Mouse (Mus musculus): ENCODE data around the gene Brd3os. TPM values are rescaled to one million over a fixed set of nuclear protein-coding genes. Genes with fewer than 3 reads are reported as not detected.

Brd3os gene
- polyA plus RNA-seq, 1 experiment from 2014 or later = 11.0 TPM

DNA sequence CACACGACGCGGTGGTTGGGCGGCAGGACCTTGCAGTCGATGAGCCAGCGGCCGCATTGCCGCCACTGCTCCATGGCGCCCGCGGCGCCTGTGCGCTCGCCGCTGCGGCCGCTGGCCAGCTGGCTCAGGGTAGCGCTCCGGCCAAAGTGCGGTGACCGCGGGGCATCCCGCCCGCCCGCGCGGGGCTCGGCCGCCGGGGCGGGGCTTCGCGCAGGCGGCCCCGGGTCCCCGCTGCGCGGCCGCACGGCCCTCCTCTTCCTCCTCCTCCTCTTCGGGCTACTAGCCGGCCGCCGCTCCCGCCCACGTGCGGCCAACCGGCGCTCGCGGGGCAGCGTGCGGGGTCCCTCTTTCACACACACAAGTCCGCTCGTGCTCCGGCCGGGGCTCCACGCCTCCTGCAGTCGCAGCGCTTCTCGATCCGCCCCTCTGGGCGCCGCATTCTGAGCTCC is 15.7 kb upstream of the Brd3os start:
- H3K27me3 ChIP-seq (ENCODE audit: poor library complexity, severe bottlenecking) = peaks cover 4% of the 10 kb centered on the region; the same call in 1 of the 2 replicates
- no peak for DNase-seq (ENCODE audit: extremely low spot score, low spot score)
- peak overlapping the region; percentile 98 for H3K27ac ChIP-seq
- WGBS = under 1% methylated on average over 64 of the region's 64 CpGs
- peak overlapping the region; percentile 76 for H3K4me3 ChIP-seq
- H3K9me3 ChIP-seq = no peaks in the 10 kb centered on the region
- H3K36me3 ChIP-seq (replicated peaks) = peaks cover 21% of the 10 kb centered on the region
- peaks cover 64% of the 10 kb centered on the region for H3K4me1 ChIP-seq

DNA sequence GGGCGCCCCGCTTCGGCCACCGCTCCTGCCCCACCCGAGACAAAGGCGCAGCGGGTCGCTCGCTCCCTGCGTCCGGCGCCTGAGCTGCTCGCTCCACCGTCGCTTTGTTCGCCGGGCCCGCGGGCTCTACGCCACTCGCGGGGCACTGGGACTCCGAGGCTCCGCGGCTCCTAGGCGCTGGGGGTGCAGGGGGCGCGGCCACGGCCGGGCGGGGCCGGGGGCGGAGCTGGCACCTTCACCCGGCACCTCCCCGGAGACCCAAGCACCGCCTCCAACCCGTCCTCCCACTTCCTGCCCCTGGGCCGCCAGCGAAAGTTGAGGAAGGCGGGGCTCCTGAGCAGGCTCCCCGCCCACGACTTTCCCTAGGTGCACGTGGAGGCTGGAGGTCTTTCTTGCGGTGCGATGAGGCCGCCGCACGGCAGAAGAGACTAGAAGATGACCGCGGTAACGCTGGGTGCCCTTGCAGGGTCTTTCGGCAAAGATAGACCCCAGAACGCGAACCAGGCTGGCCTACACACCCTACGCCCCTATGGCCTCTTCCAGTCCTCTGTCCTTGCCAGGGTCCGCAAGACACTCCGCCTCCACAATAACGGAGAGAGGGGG is 15.2 kb upstream of the Brd3os start, which contains the start of gene Vav2:
Gene Vav2, minus strand, starts transcription at position 179 of the 603 bp plus-strand sequence.
- peaks cover 16% of the 10 kb centered on the region for H3K36me3 ChIP-seq (replicated peaks)
- WGBS = under 1% methylated on average over 58 of the region's 58 CpGs
- peak within 1 kb of the TSS; percentile 98 for H3K27ac ChIP-seq
- peak; percentile 94 for DNase-seq (ENCODE audit: extremely low spot score, low spot score)
- H3K4me1 ChIP-seq = peaks cover 59% of the 10 kb centered on the region
- H3K27me3 ChIP-seq (ENCODE audit: poor library complexity, severe bottlenecking) = peaks cover 4% of the 10 kb centered on the region; the same call in 1 of the 2 replicates
- no peaks in the 10 kb centered on the region for H3K9me3 ChIP-seq
- H3K4me3 ChIP-seq = peak within 1 kb of the TSS; percentile 76

DNA sequence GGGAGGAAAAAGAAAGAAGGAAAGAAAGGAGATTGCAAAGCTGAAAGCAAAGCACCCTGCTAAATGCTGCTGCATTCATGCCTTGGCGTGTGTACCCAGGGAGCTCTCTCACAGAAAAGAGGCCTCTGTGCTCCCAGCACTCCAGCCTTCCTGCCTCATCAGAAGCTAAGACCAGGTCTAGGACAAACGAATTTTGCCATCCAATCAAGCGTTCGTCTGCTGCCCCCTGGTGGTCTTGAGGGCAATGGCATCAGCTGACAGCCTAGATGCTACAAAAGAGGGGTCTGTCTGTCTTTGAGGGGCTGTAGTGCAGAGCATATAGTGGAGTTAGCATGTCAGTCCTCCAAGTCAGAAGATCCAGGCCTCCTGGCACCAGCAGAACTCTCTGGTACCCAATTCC is 14.1 kb upstream of the Brd3os start:
- Histone ChIP-seq H3K4me1 (peaks cover 49% of the 10 kb centered on the region), H3K4me3 (peak overlapping the region; percentile 76), H3K27ac (peak overlapping the region; percentile 98), H3K36me3 (replicated peaks) (0 out of 2 replicates have a peak, but pooled peaks cover 6% of the 10 kb centered on the region), H3K27me3 (ENCODE audit: poor library complexity, severe bottlenecking) (peaks cover 4% of the 10 kb centered on the region; the same call in 1 of the 2 replicates), H3K9me3 (no peaks in the 10 kb centered on the region)
- WGBS = 0% methylated on average over 4 of the region's 4 CpGs
- DNase-seq (ENCODE audit: extremely low spot score, low spot score) = peak; percentile 90

DNA sequence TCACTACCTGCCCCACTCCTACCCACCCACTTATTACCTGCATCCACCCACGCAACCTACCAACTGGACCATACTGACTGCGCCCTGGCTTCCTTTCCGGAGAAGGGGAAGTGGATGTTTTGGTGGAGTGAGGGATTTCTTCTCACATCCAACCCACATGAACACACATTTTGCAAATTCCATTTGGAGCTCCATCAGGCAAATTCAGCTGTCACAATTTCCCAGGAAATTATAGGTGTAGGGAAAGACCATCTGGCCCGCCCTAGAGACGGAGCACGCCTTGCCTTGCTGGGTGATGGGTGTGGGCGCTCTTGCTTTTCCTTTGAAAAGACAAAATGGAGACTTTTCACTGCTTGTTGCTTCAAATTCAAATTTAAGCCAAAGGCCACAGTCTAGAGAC is 11.5 kb upstream of the Brd3os start:
- Histone ChIP-seq H3K27me3 (ENCODE audit: poor library complexity, severe bottlenecking) (peaks cover 4% of the 10 kb centered on the region; the same call in 1 of the 2 replicates), H3K4me3 (no peak overlapping the region), H3K9me3 (no peaks in the 10 kb centered on the region), H3K4me1 (peaks cover 31% of the 10 kb centered on the region), H3K27ac (no peak overlapping the region), H3K36me3 (replicated peaks) (no peaks in the 10 kb centered on the region)
- WGBS = 95% methylated on average over 7 of the region's 7 CpGs
- no peak for DNase-seq (ENCODE audit: extremely low spot score, low spot score)

DNA sequence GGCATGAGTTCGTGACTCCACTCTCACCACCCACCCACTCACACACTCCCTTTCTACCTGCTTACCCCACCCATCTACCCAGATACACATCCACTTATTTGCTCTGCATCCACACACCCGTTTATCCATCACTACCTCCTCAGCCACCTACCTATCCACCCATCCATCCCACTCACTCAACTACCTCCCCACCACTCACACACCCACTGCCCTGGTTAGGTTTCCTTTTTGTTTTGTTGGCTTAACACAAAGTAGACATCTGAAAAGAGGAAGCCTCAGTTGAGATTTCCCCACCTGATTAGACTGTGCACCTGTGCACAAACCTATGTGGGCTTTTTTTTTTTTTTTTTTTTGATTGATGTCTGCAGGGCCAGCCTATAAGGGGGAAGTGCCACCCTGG is 9.5 kb upstream of the Brd3os start:
- 81% methylated on average over 2 of the region's 2 CpGs for WGBS
- peaks cover 3% of the 10 kb centered on the region; the same call in 1 of the 2 replicates for H3K27me3 ChIP-seq (ENCODE audit: poor library complexity, severe bottlenecking)
- H3K36me3 ChIP-seq (replicated peaks) = no peaks in the 10 kb centered on the region
- no peak overlapping the region for H3K4me3 ChIP-seq
- no peak overlapping the region for H3K27ac ChIP-seq
- peaks cover 14% of the 10 kb centered on the region for H3K4me1 ChIP-seq
- no peaks in the 10 kb centered on the region for H3K9me3 ChIP-seq
- no peak for DNase-seq (ENCODE audit: extremely low spot score, low spot score)

DNA sequence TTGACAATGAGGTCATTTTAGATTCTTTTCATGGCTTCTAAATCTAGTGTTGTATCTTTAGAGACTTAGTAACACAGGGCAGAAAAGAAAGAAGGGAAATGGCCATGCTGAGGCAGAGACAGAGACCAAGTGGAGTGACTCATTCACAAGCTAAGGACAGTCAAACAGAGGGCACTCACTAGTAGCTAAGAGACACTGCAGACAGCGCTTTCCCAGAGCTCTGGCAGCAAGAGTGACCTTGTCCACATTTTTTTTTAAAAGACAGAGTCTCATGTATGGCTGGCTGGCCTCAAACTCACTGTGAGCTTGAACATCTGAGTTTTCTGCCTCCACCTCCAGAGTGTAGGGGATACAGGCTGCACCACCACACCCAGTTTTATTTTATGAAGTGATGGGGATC is 4.2 kb upstream of the Brd3os start:
- H3K4me3 ChIP-seq = no peak overlapping the region
- H3K4me1 ChIP-seq = peaks cover 24% of the 10 kb centered on the region
- no peaks in the 10 kb centered on the region for H3K36me3 ChIP-seq (replicated peaks)
- H3K9me3 ChIP-seq = no peaks in the 10 kb centered on the region
- DNase-seq (ENCODE audit: extremely low spot score, low spot score) = no peak
- H3K27me3 ChIP-seq (ENCODE audit: poor library complexity, severe bottlenecking) = no peaks in the 10 kb centered on the region
- WGBS = 61% methylated on average over 1 of the region's 1 CpGs
- H3K27ac ChIP-seq = no peak overlapping the region

DNA sequence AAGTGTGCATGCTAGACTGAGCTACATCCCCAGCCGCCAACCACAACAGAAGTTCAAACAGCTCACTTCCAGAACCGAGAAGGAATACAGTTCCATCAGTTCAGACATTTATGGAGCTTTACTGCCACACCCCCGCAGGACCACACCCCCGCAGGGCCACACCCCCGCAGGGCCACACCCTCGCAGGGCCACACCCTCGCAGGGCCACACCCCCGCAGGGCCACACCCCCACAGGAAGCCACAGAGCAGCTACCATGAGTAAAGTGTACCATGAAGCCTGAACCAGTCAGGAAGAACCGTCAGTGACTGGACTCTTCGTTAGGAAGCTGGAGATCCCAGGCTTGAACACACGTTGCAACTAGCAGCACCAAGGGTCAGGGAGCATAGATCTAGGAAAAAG is 3.8 kb upstream of the Brd3os start:
- Histone ChIP-seq H3K4me1 (peaks cover 28% of the 10 kb centered on the region), H3K4me3 (no peak overlapping the region), H3K27ac (no peak overlapping the region), H3K9me3 (no peaks in the 10 kb centered on the region), H3K36me3 (replicated peaks) (no peaks in the 10 kb centered on the region), H3K27me3 (ENCODE audit: poor library complexity, severe bottlenecking) (no peaks in the 10 kb centered on the region)
- no peak for DNase-seq (ENCODE audit: extremely low spot score, low spot score)
- 26% methylated on average over 11 of the region's 11 CpGs for WGBS

DNA sequence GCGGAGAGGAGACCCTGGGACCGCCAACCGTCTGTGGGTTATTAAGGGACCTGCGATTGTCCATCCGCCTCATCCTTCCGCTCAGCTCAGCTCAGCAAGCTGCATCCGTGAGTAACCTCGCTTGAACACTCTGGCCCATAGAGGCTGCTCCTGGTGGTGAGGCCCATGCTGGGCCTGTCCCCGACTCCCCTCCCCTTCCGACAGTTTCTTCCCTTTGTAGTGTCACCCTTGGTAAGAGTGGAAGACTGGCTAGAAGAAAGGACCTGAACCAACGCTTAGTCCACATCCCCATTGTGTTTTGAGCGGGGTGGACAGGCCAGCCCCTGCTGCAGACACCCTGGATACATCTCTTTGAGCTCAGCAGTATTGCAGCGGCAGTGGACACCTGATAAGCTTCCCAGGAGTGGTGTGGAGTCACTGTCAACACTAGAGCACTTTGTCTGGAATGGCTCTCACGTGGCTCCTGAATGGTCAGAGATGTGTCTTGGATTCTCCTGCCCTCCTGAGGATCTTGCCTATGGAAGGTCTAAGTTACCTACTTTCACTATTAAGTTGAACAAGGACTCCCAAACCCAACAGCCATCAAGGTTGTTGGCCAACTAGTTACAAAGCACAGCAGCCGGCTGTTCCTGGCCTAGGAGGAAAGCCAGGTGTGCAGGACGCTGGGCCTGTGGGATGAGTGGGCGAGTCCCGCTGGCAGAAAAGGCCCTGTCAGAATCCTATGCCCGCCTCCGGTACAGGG is 755 bp downstream of the Brd3os start:
- DNase-seq (ENCODE audit: extremely low spot score, low spot score) = no peak
- H3K27me3 ChIP-seq (ENCODE audit: poor library complexity, severe bottlenecking) = no peaks in the 10 kb centered on the region
- H3K36me3 ChIP-seq (replicated peaks) = peaks cover 38% of the 10 kb centered on the region
- peak overlapping the region; percentile 71 for H3K4me3 ChIP-seq
- H3K9me3 ChIP-seq = no peaks in the 10 kb centered on the region
- H3K27ac ChIP-seq = peak overlapping the region; percentile 88
- WGBS = 35% methylated on average over 20 of the region's 20 CpGs
- H3K4me1 ChIP-seq = peaks cover 26% of the 10 kb centered on the region

DNA sequence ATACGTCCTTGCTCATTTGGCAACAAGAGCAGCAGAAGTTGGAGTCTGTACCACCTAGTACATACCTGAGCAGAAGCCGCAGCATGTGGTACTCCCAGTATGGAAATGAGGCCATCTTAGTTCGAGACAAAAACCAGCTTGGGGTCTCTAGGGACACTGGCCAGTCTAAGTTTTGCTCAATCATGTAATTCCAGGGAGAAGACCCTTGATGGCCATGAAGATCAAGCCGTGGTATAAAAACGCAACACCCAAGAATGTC is 1.3 kb downstream of the Brd3os start:
- 80% methylated on average over 5 of the region's 5 CpGs for WGBS
- Histone ChIP-seq H3K27me3 (ENCODE audit: poor library complexity, severe bottlenecking) (no peaks in the 10 kb centered on the region), H3K4me1 (peaks cover 23% of the 10 kb centered on the region), H3K27ac (no peak overlapping the region), H3K36me3 (replicated peaks) (peaks cover 43% of the 10 kb centered on the region), H3K4me3 (peak overlapping the region; percentile 71), H3K9me3 (no peaks in the 10 kb centered on the region)
- DNase-seq (ENCODE audit: extremely low spot score, low spot score) = no peak

DNA sequence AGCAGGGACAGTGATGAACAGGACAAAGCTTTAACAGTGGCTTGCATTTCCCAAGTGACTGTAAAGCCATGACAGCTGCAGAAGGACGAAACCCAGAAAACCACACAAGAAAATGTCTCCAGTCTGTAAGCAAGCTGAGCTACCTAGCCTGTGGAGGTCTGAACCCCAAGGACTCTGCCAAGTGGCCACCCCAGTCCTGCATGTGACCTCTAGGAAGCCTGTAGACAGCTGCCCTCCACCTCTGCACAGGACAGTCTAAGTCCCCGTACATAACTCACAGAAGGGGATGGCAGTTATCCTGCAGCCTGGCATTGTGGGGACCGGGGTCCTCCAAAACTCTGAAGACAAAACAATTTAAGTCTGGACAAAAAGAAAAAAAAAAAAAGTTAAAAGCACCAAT is 3.8 kb downstream of the Brd3os start:
- no peak for DNase-seq (ENCODE audit: extremely low spot score, low spot score)
- Histone ChIP-seq H3K4me1 (peaks cover 20% of the 10 kb centered on the region), H3K4me3 (no peak overlapping the region), H3K36me3 (replicated peaks) (peaks cover 69% of the 10 kb centered on the region), H3K9me3 (no peaks in the 10 kb centered on the region), H3K27ac (no peak overlapping the region), H3K27me3 (ENCODE audit: poor library complexity, severe bottlenecking) (no peaks in the 10 kb centered on the region)
- WGBS = 95% methylated on average over 3 of the region's 3 CpGs

DNA sequence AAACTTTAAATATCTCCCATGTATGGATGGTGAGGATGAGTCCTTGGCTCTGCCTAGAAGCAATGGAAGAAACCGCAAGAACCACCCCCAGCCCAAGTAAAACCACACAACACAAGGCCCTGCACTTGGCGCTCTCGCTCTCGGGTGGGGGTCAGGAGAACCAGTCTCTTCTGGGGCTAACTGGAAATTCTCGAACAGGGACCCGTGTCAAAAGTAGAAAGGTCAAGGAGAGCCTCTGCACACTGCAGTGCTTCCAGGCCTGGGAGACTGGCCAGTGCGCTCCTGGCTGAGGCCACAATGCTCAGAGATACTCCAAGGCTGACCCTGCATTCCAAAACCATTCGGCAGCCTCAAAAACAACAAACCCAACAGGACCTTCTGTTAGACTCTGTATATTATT is 4.7 kb downstream of the Brd3os start:
- H3K4me1 ChIP-seq = peaks cover 18% of the 10 kb centered on the region
- H3K27me3 ChIP-seq (ENCODE audit: poor library complexity, severe bottlenecking) = no peaks in the 10 kb centered on the region
- 97% methylated on average over 8 of the region's 8 CpGs for WGBS
- H3K9me3 ChIP-seq = no peaks in the 10 kb centered on the region
- DNase-seq (ENCODE audit: extremely low spot score, low spot score) = no peak
- H3K27ac ChIP-seq = no peak overlapping the region
- no peak overlapping the region for H3K4me3 ChIP-seq
- peaks cover 78% of the 10 kb centered on the region for H3K36me3 ChIP-seq (replicated peaks)

DNA sequence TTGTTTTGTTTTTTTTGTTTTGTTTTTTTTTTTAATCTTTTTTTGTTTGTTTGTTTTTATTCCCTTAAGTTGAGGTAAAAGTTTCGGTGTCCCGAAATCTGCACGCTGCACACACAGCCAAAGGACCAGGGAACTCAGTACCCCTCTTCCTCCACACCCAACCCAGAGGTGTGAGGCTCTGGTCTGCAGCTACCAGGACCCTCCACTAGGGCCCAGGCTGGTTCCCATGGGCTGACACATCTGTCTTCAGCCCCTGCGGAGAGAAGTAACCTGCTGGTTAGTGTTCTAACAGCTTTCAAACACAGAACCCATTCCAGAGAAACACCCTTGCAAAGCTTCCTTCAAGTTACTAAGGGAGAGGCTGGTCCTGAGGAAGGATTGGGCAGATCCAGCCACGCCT is 5.7 kb downstream of the Brd3os start:
- DNase-seq (ENCODE audit: extremely low spot score, low spot score) = no peak
- H3K9me3 ChIP-seq = no peaks in the 10 kb centered on the region
- H3K4me1 ChIP-seq = peaks cover 10% of the 10 kb centered on the region
- peaks cover 88% of the 10 kb centered on the region for H3K36me3 ChIP-seq (replicated peaks)
- no peak overlapping the region for H3K4me3 ChIP-seq
- H3K27ac ChIP-seq = no peak overlapping the region
- 91% methylated on average over 5 of the region's 5 CpGs for WGBS
- H3K27me3 ChIP-seq (ENCODE audit: poor library complexity, severe bottlenecking) = no peaks in the 10 kb centered on the region

DNA sequence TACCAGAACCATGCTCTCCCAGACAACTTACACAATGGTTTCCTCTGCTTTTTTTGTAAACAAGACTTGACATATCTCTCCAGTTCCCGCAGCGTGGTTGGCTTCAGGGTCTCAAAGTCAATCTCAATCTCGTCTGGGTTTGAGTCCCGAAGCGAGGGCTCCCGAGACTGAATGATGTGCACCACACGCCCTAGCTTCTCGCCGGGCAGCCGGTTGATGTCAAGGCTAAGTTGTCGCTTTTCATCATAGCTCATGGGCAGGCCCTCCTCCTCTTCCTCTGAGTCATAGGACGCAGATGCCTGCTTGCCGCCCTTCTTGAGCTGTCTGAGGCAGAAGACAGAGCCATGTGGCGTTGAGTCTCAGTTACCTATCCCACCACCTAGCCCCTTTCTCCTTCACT is 8.1 kb downstream of the Brd3os start:
- 94% methylated on average over 14 of the region's 14 CpGs for WGBS
- no peaks in the 10 kb centered on the region for H3K27me3 ChIP-seq (ENCODE audit: poor library complexity, severe bottlenecking)
- no peak overlapping the region for H3K4me3 ChIP-seq
- no peak overlapping the region for H3K27ac ChIP-seq
- H3K4me1 ChIP-seq = no peaks in the 10 kb centered on the region
- H3K36me3 ChIP-seq (replicated peaks) = peaks cover 98% of the 10 kb centered on the region
- no peaks in the 10 kb centered on the region for H3K9me3 ChIP-seq
- DNase-seq (ENCODE audit: extremely low spot score, low spot score) = no peak

Measured in forebrain, embryonic 10.5 days (tissue).